Mouse (Mus musculus): ENCODE measurements around the gene Ccr5. TPM values are rescaled to one million over a fixed set of nuclear protein-coding genes. Genes with fewer than 3 reads are reported as not detected.

Gene Ccr5
- total and polyA plus RNA-seq, 3 experiments: 0.86 to 2.1 (median 1.2) TPM

- no peak overlapping the region for H3K9ac ChIP-seq (ENCODE audit: insufficient read depth, low read depth)
Measured at GRCm38 (mm10) chr9:124138055-124138775, 16.9 kb downstream of the Ccr5 start.

GRCm38 (mm10) chr9:124143678-124144077 is 22.3 kb downstream of the Ccr5 start:
- H3K27ac ChIP-seq (ENCODE audit: insufficient read depth, low read depth): peak overlapping the region; percentile 45; the same call in 1 of the 2 replicates
- no peak overlapping the region for H3K9ac ChIP-seq (ENCODE audit: insufficient read depth, low read depth)
- no peaks in the 10 kb centered on the region for H3K36me3 ChIP-seq (replicated peaks in 1 of 2; ENCODE audit: control insufficient read depth in 1 of 2, insufficient read depth in 1 of 2, low read length in 1 of 2)
- in situ Hi-C loops (cut with MboI; ENCODE audit: low pct_ligation_motif_present, low pct_unique_long_range_greater_than_20kb, low sequenced_read_pairs): no loop called here
- DNase-seq (ENCODE audit: extremely low read depth): peak; percentile 78
- no peaks in the 10 kb centered on the region for H3K79me2 ChIP-seq (replicated peaks; ENCODE audit: control insufficient read depth, extremely low read depth, insufficient read depth, poor library complexity, severe bottlenecking)
- dilution Hi-C loops (cut with MboI; ENCODE audit: extremely low pct_ligation_motif_present, extremely low pct_unique_long_range_greater_than_20kb, low sequenced_read_pairs): no loop called here
- H3K27me3 ChIP-seq (replicated peaks): no peaks in the 10 kb centered on the region
- TF ChIP-seq EP300 (IDR thresholded peaks at IDR 0.05; ENCODE audit: low read length) (peak; percentile 98), ETS1 (conservative IDR thresholded peaks at IDR 0.05; ENCODE audit: low read depth, low read length) (peak; percentile 74), SMC3 (IDR thresholded peaks at IDR 0.05; ENCODE audit: low read depth, low read length) (no peak), NRF1 (IDR thresholded peaks at IDR 0.05; ENCODE audit: low read depth, low read length) (no peak), RCOR1 (conservative IDR thresholded peaks at IDR 0.05; ENCODE audit: low read depth, low read length) (peak; percentile 74), MYC (IDR thresholded peaks at IDR 0.05; ENCODE audit: low read depth, low read length) (0 out of 2 replicates have a peak, but pooled peaks have one; percentile 46), JUN (IDR thresholded peaks at IDR 0.05; ENCODE audit: insufficient read depth, low read depth, low read length) (peak; percentile 90), RAD21 (IDR thresholded peaks at IDR 0.05; ENCODE audit: low read depth, low read length) (no peak; the same call in 1 of the 2 replicates), ZMIZ1 (IDR thresholded peaks at IDR 0.05; ENCODE audit: low read depth, low read length) (no peak), BHLHE40 (IDR thresholded peaks at IDR 0.05; ENCODE audit: low read depth, low read length) (peak; percentile 95), MEF2A (IDR thresholded peaks at IDR 0.05; ENCODE audit: borderline replicate concordance, low read depth, low read length) (peak; percentile 68; the same call in 1 of the 2 replicates), MAFK (IDR thresholded peaks at IDR 0.05; ENCODE audit: insufficient replicate concordance, low read length) (0 out of 2 replicates have a peak, but pooled peaks have one; percentile 30), ZNF384 (IDR thresholded peaks at IDR 0.05; ENCODE audit: low read depth, low read length) (no peak), HCFC1 (IDR thresholded peaks at IDR 0.05; ENCODE audit: low read depth, low read length) (no peak), IRF4 (IDR thresholded peaks at IDR 0.05; ENCODE audit: low read depth, low read length) (peak; percentile 98), MAX (IDR thresholded peaks at IDR 0.05; ENCODE audit: low read length) (no peak), TCF12 (IDR thresholded peaks at IDR 0.05; ENCODE audit: low read depth, low read length) (peak; percentile 34; the same call in 1 of the 2 replicates), USF1 (IDR thresholded peaks at IDR 0.05; ENCODE audit: low read depth, low read length) (0 out of 2 replicates have a peak, but pooled peaks have one; percentile 20), CTCF (conservative IDR thresholded peaks at IDR 0.05 in 1 of 2, IDR thresholded peaks at IDR 0.05 in 1 of 2; ENCODE audit: low read depth in 2 of 2, low read length in 2 of 2) (no peak), KAT2A (IDR thresholded peaks at IDR 0.05; ENCODE audit: insufficient replicate concordance, low read length) (no peak), MAZ (IDR thresholded peaks at IDR 0.05; ENCODE audit: low read depth, low read length) (no peak), POLR2AphosphoS2 (IDR thresholded peaks at IDR 0.05; ENCODE audit: low read depth, low read length) (no peak), NELFE (IDR thresholded peaks at IDR 0.05; ENCODE audit: low read depth, low read length) (no peak), E2F4 (IDR thresholded peaks at IDR 0.05; ENCODE audit: insufficient replicate concordance, low read depth, low read length) (no peak), JUND (conservative IDR thresholded peaks at IDR 0.05; ENCODE audit: low read depth, low read length) (peak; percentile 98), CHD2 (IDR thresholded peaks at IDR 0.05; ENCODE audit: low read length) (peak; percentile 79), SIN3A (IDR thresholded peaks at IDR 0.05; ENCODE audit: low read length) (no peak)
- no peak overlapping the region for H3K4me3 ChIP-seq (replicated peaks in 1 of 3; ENCODE audit: low read depth in 2 of 3, low read length in 2 of 3, poor library complexity in 1 of 3)
- H3K4me2 ChIP-seq (ENCODE audit: insufficient read depth, low read depth, poor library complexity, severe bottlenecking): peak overlapping the region; percentile 44; the same call in 1 of the 2 replicates
- peaks cover 9 to 39% of the 10 kb centered on the region in 2 experiments; a peak in 3 of 4 replicates for H3K4me1 ChIP-seq (ENCODE audit: control insufficient read depth in 1 of 2, insufficient read depth in 2 of 2)
- H3K9me3 ChIP-seq (replicated peaks; ENCODE audit: low read length): no peaks in the 10 kb centered on the region

More at GRCm38 (mm10) chr9:124138055-124138775, 16.9 kb downstream of the Ccr5 start:
- no peaks in the 10 kb centered on the region for H3K36me3 ChIP-seq (replicated peaks in 1 of 2; ENCODE audit: control insufficient read depth in 1 of 2, insufficient read depth in 1 of 2, low read length in 1 of 2)
- H3K4me2 ChIP-seq (ENCODE audit: insufficient read depth, low read depth, poor library complexity, severe bottlenecking): no peak overlapping the region
- no peaks in the 10 kb centered on the region for H3K9me3 ChIP-seq (replicated peaks; ENCODE audit: low read length)
- H3K79me2 ChIP-seq (replicated peaks; ENCODE audit: control insufficient read depth, extremely low read depth, insufficient read depth, poor library complexity, severe bottlenecking): no peaks in the 10 kb centered on the region
- H3K4me3 ChIP-seq (replicated peaks in 1 of 3; ENCODE audit: low read depth in 2 of 3, low read length in 2 of 3, poor library complexity in 1 of 3): no peak overlapping the region
- TF ChIP-seq KAT2A (IDR thresholded peaks at IDR 0.05; ENCODE audit: insufficient replicate concordance, low read length): no peak
- no peak for TF ChIP-seq MAFK (IDR thresholded peaks at IDR 0.05; ENCODE audit: insufficient replicate concordance, low read length)
- TF ChIP-seq JUND (conservative IDR thresholded peaks at IDR 0.05; ENCODE audit: low read depth, low read length): no peak
- DNase-seq (ENCODE audit: extremely low read depth): no peak
- peaks cover 0 to 7% of the 10 kb centered on the region in 2 experiments; a peak in 2 of 4 replicates for H3K4me1 ChIP-seq (ENCODE audit: control insufficient read depth in 1 of 2, insufficient read depth in 2 of 2)
- in situ Hi-C loops (cut with MboI; ENCODE audit: low pct_ligation_motif_present, low pct_unique_long_range_greater_than_20kb, low sequenced_read_pairs): no loop called here
- dilution Hi-C loops (cut with MboI; ENCODE audit: extremely low pct_ligation_motif_present, extremely low pct_unique_long_range_greater_than_20kb, low sequenced_read_pairs): no loop called here
- no peaks in the 10 kb centered on the region for H3K27me3 ChIP-seq (replicated peaks)
- no peak overlapping the region for H3K27ac ChIP-seq (ENCODE audit: insufficient read depth, low read depth)
